Mouse (Mus musculus) heart, adult 8-10 months (tissue): Measurements from ENCODE around the gene C1d. TPM values are rescaled to one million over a fixed set of nuclear protein-coding genes. Genes with fewer than 3 reads are reported as not detected.
"Not testable (repeated sequence)": the region's sequence is repeated elsewhere in the genome, so short reads cannot be mapped to it uniquely, and the experiment has no call there.

Experiments used
- DNase-seq: peaks from one replicate; pipeline ENCODE4 v3.0.0; 2022; ENCODE audit warnings: low spot score
- total RNA-seq, 4 experiments: library from RNA; stranded (reverse); gene quantifications; 2 replicates each; pipeline ENCODE4 v1.2.4; 2022

Gene C1d
- 10 to 100 TPM; 32.9 to 38.0 (median 36.5) TPM for total RNA-seq

- peak; percentile 92 for DNase-seq
Measured at GRCm38 (mm10) chr11:17257443-17257842, at the start of gene C1d. Gene C1d (plus strand): TSS chr11:17257579.

- peak; percentile 97 for DNase-seq
Measured at GRCm38 (mm10) chr11:17211258-17212140, 45.9 kb upstream of the C1d start, which contains the start of gene Pno1. Gene Pno1 (minus strand): TSS chr11:17211568.

GRCm38 (mm10) chr11:17212141-17212495, 45.3 kb upstream of the C1d start:
- no peak for DNase-seq

GRCm38 (mm10) chr11:17212903-17213509, 44.4 kb upstream of the C1d start:
- DNase-seq: no peak

GRCm38 (mm10) chr11:17215475-17215874, 41.9 kb upstream of the C1d start:
- DNase-seq: no peak

- no peak for DNase-seq
Measured at GRCm38 (mm10) chr11:17221126-17221525, 36.3 kb upstream of the C1d start.

GRCm38 (mm10) chr11:17232792-17233191, 24.6 kb upstream of the C1d start:
- DNase-seq: no peak

GRCm38 (mm10) chr11:17236449-17237037, 20.8 kb upstream of the C1d start:
- DNase-seq: no peak

- not testable (repeated sequence) for DNase-seq
Measured at GRCm38 (mm10) chr11:17238598-17238997, 18.8 kb upstream of the C1d start.

- DNase-seq: no peak
Measured at GRCm38 (mm10) chr11:17248715-17249114, 8.7 kb upstream of the C1d start.

- DNase-seq: no peak
Measured at GRCm38 (mm10) chr11:17256813-17257365, 490 bp upstream of the C1d start.

- DNase-seq: no peak
Measured at GRCm38 (mm10) chr11:17257861-17258260, 482 bp downstream of the C1d start.

- no peak for DNase-seq
Measured at GRCm38 (mm10) chr11:17267176-17267575, 9.8 kb downstream of the C1d start.

GRCm38 (mm10) chr11:17268801-17269200, 11.4 kb downstream of the C1d start:
- peak; percentile 32 for DNase-seq

- DNase-seq: peak; percentile 35
Measured at GRCm38 (mm10) chr11:17279959-17280358, 22.6 kb downstream of the C1d start.

- DNase-seq: no peak
Measured at GRCm38 (mm10) chr11:17284055-17284454, 26.7 kb downstream of the C1d start.

- DNase-seq: no peak
Measured at GRCm38 (mm10) chr11:17288884-17289283, 31.5 kb downstream of the C1d start.

- peak; percentile 49 for DNase-seq
Measured at GRCm38 (mm10) chr11:17306007-17306891, 48.9 kb downstream of the C1d start.

- DNase-seq: no peak
Measured at GRCm38 (mm10) chr11:17307457-17307856, 50.1 kb downstream of the C1d start.
